Mouse (Mus musculus) neural tube, embryonic 14.5 days (tissue): ENCODE measurements at regions not wholly inside any gene's neighbourhood (a gene's known extent, or its start where the extent isn't known, plus 50 kb on each side); places are given as distances from the start of the nearest gene placed in this dataset.

Experiments used
- ATAC-seq: fragments of 200-750 bp; cut with Nextera tagmentation; 2 replicates; pipeline ENCODE4 v1.8.0; 2017; ENCODE audit warnings: low read depth, mild to moderate bottlenecking, moderate TSS enrichment, moderate library complexity
- H3K27ac ChIP-seq: fragments of 300-500 bp; sonication (generic); 2 replicates; pipeline ENCODE4 v1.5.1; 2014; ENCODE audit warnings: low read depth, mild to moderate bottlenecking, control low read depth, low read length, moderate library complexity, mixed read lengths
- H3K27me3 ChIP-seq: fragments of 300-500 bp; sonication (generic); 2 replicates; pipeline ENCODE4 v1.6.1; 2014; ENCODE audit warnings: low read length; ENCODE audit not compliant: control insufficient read depth, insufficient read depth
- H3K36me3 ChIP-seq: fragments of 300-500 bp; sonication (generic); 2 replicates; pipeline ENCODE4 v1.6.1; 2014; ENCODE audit warnings: low read length, mixed read lengths; ENCODE audit not compliant: control insufficient read depth, insufficient read depth
- H3K4me1 ChIP-seq: fragments of 300-500 bp; sonication (generic); 2 replicates; pipeline ENCODE4 v1.6.1; 2014; ENCODE audit warnings: low read length; ENCODE audit not compliant: control insufficient read depth, insufficient read depth
- H3K4me2 ChIP-seq: fragments of 300-500 bp; sonication (generic); 2 replicates; pipeline ENCODE4 v1.6.1; 2014; ENCODE audit warnings: mild to moderate bottlenecking, low read depth, low read length, control low read depth
- H3K4me3 ChIP-seq: fragments of 300-500 bp; sonication (generic); 2 replicates; pipeline ENCODE4 v1.5.1; 2014; ENCODE audit warnings: low read depth, low read length, control low read depth, mixed read lengths
- H3K9ac ChIP-seq: fragments of 300-500 bp; sonication (generic); replicated peaks from 2 replicates; pipeline ENCODE4 v1.6.1; 2014; ENCODE audit warnings: low read depth, mild to moderate bottlenecking, control low read depth, low read length, mixed read lengths
- H3K9me3 ChIP-seq: fragments of 300-500 bp; sonication (generic); 2 replicates; pipeline ENCODE4 v1.6.1; 2016; ENCODE audit warnings: low read length; ENCODE audit not compliant: control insufficient read depth
- WGBS: fragments of 180-500 bp; shearing (Covaris S2); extraction: QIAGEN DNeasy Blood & Tissue Kit; methylation state at CpG from one replicate; pipeline ENCODE4 v1.1.7; 2014; 5-methylcytosine and 5-hydroxymethylcytosine counted together

GRCm38 (mm10) chr2:123409075-123409474 is 644.0 kb downstream of the Sqor start:
- Histone ChIP-seq H3K27ac (no peak overlapping the region), H3K27me3 (no peaks in the 10 kb centered on the region), H3K36me3 (no peaks in the 10 kb centered on the region)

DNA sequence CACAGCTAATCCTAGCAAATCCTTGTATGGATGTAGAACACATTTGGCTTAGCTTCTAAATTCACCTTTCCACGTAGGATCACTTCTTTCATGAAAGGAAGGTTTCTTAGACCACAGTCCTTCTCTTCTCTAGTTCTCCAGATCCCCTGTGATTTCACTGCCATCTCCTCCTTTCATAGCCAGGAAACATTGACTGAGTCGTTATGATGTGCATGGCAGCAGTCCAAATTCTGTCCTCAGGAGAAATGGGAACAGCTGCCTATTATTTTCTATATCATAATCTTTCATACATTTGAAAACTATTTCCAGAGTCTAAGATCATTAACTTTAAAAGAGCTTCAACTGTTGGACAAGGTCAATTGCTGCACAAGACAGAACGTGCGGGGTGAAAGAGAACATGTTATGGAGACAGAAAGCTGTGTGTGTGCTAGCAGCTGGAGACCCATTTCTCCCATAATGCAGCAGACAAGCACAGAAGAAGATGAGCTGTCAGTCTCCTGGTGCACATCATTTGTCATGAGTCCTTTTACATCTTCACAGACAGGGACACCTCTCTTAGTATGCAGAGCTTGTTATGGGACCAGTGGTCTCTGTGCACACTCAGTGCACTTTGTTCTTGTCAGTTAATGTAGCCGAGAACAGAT is 631.6 kb upstream of the Sema6d start:
- H3K27me3 ChIP-seq = no peaks in the 10 kb centered on the region
- H3K27ac ChIP-seq = no peak overlapping the region
- H3K4me2 ChIP-seq = no peak overlapping the region
- H3K9me3 ChIP-seq = no peaks in the 10 kb centered on the region
- H3K36me3 ChIP-seq = no peaks in the 10 kb centered on the region
- no peak overlapping the region for H3K9ac ChIP-seq
- no peak overlapping the region for H3K4me3 ChIP-seq
- ATAC-seq = peak; percentile 51; the same call in 1 of the 2 replicates
- no peaks in the 10 kb centered on the region for H3K4me1 ChIP-seq
- WGBS = 45% methylated on average over 5 of the region's 5 CpGs

More at GRCm38 (mm10) chr2:123409075-123409474, 644.0 kb downstream of the Sqor start:
- H3K4me2 ChIP-seq = no peak overlapping the region
- H3K4me1 ChIP-seq = no peaks in the 10 kb centered on the region
- H3K4me3 ChIP-seq = no peak overlapping the region
- H3K9me3 ChIP-seq = no peaks in the 10 kb centered on the region
- no peak overlapping the region for H3K9ac ChIP-seq
- no peak for ATAC-seq
- WGBS = 89% methylated on average over 3 of the region's 3 CpGs

DNA sequence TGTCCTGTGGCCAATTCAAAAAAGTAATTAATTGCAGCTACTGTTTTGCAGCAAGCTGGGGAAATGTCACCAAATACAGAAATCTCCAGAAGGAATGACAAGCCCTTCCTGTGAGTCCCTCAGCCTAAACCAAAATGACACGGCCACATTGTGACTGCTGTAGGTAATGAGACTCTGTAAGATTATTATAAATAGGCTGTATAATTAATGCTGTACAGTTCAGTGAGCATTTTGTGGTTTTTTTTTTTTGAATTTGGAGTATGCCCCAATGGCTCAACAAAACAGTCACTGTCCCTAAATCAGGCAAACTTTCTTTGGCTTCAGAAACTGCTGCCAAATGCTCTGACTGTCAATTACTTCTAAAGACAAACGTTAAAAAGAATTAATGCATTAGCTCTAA is 615.9 kb upstream of the Sema6d start:
- no peak overlapping the region for H3K9ac ChIP-seq
- no peaks in the 10 kb centered on the region for H3K36me3 ChIP-seq
- H3K4me3 ChIP-seq = no peak overlapping the region
- H3K4me1 ChIP-seq = no peaks in the 10 kb centered on the region
- no peaks in the 10 kb centered on the region for H3K27me3 ChIP-seq
- 44% methylated on average over 2 of the region's 2 CpGs for WGBS
- H3K27ac ChIP-seq = no peak overlapping the region
- H3K9me3 ChIP-seq = no peaks in the 10 kb centered on the region
- no peak for ATAC-seq
- H3K4me2 ChIP-seq = no peak overlapping the region

GRCm38 (mm10) chr2:123486681-123487080 is 603.1 kb upstream of the Sema6d start:
- no peak overlapping the region for H3K27ac ChIP-seq
- no peaks in the 10 kb centered on the region for H3K4me1 ChIP-seq
- no peak overlapping the region for H3K4me2 ChIP-seq
- no peak for ATAC-seq
- H3K27me3 ChIP-seq = no peaks in the 10 kb centered on the region
- H3K9ac ChIP-seq = no peak overlapping the region
- no peaks in the 10 kb centered on the region for H3K9me3 ChIP-seq
- H3K4me3 ChIP-seq = no peak overlapping the region
- H3K36me3 ChIP-seq = no peaks in the 10 kb centered on the region
- WGBS = 54% methylated on average over 1 of the region's 1 CpGs

DNA sequence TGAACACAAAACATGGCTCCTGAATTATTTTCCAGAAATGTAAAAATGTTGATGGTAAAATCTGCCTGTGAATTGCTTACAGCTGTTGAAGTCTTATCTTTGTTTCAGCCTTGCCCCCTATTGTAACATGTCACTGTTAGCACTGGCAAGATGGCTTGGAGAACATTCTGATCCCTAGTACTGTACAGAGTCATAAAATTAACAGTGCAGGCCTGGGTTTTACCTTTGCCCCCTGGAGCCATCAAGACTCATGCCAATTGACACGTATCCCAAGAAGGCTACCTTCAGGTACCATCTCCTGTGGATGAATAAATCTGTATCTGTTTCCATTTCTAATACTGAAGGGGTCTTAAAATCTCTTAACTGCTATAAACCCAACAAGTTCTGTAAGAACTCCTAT is 583.6 kb upstream of the Sema6d start:
- Histone ChIP-seq H3K36me3 (no peaks in the 10 kb centered on the region), H3K9ac (no peak overlapping the region), H3K27ac (no peak overlapping the region), H3K9me3 (no peaks in the 10 kb centered on the region), H3K4me2 (no peak overlapping the region), H3K4me1 (no peaks in the 10 kb centered on the region), H3K4me3 (no peak overlapping the region), H3K27me3 (no peaks in the 10 kb centered on the region)
- ATAC-seq = no peak
- WGBS = 80% methylated on average over 1 of the region's 1 CpGs

DNA sequence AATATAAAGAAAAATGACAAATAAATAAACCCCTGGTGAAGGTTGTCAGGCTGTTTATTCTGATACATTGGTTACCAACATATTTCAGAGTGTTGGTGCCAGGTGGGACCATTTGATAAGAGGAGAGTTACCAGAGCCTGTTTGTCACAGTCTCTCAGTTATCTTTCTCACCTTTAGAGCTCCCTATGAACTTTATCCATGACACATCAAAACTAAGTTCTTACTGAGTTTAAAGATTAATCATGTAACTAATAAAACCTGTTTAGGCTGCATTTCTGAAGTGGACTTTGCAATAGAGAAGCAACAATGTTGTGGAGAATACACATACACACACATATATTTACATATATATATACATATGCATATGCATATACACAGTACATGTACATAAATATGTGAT is 582.7 kb upstream of the Sema6d start:
- no peak for ATAC-seq
- H3K4me1 ChIP-seq = no peaks in the 10 kb centered on the region
- no peak overlapping the region for H3K4me3 ChIP-seq
- H3K27me3 ChIP-seq = no peaks in the 10 kb centered on the region
- H3K9ac ChIP-seq = no peak overlapping the region
- H3K9me3 ChIP-seq = no peaks in the 10 kb centered on the region
- H3K27ac ChIP-seq = no peak overlapping the region
- no peak overlapping the region for H3K4me2 ChIP-seq
- no peaks in the 10 kb centered on the region for H3K36me3 ChIP-seq

DNA sequence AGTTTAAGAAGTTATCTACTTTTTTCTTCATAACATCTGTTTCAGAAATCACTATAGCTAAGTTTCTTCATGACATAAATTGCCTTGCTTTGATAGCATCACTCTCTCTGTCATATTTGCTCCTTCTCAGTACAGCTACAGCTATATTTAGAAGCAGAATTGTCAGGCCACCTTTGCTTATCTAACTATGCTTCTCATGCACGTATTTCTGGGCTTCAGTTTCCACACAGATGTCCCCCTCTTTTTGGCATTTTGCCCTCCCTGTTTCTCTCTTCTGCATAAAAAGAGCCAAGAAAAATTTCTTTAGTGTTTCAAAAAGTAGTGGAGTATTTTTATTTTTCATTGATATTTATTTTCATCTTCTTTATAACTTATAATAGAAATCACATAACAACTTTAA is 560.9 kb upstream of the Sema6d start:
- Histone ChIP-seq H3K4me2 (no peak overlapping the region), H3K9ac (no peak overlapping the region), H3K4me1 (peaks cover 6% of the 10 kb centered on the region), H3K4me3 (no peak overlapping the region), H3K9me3 (no peaks in the 10 kb centered on the region), H3K36me3 (no peaks in the 10 kb centered on the region), H3K27ac (no peak overlapping the region), H3K27me3 (no peaks in the 10 kb centered on the region)
- ATAC-seq = no peak
- WGBS = 69% methylated on average over 1 of the region's 1 CpGs

DNA sequence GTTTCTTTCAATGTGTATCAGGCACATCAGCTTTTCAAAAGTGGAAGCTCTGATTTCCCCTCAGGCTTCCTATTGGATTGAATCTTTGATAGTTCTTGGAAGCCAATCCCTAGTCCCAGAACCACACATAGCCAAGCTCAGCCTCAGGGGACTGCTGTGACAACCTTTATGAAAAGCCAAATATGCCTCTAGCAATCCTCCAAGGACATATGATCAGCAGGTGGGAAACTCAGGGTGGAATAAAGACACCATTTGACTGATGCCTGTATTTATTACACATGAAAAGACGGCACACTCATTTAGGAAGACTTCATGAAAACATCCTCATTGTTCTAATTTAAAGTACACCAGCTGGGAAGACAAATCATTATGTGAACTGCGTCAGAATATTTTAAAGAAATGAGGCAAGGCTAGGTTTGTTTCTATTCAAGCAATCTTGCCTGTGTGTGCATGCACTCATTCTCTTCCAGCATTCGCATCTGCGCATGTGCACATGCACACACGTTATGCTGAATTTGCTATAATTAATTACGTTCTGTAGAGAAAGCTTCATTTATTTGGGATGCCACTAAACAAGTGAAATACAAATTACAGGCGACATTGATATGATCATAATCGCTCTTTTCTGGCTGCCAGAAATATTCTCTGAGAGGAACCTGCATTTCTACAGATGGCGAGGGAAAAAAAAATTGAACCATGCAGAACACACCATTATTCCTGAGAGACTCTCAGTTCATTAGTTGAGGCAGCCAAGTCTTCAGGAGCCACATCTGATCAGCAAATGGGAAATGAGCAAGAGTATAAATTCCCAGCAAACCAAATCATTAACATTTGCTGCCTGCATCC is 556.6 kb upstream of the Sema6d start:
- H3K4me1 ChIP-seq = peaks cover 9% of the 10 kb centered on the region
- H3K9ac ChIP-seq = no peak overlapping the region
- peak overlapping the region; percentile 26; the same call in 1 of the 2 replicates for H3K4me2 ChIP-seq
- H3K9me3 ChIP-seq = no peaks in the 10 kb centered on the region
- peak overlapping the region; percentile 76 for H3K27ac ChIP-seq
- no peaks in the 10 kb centered on the region for H3K27me3 ChIP-seq
- H3K36me3 ChIP-seq = no peaks in the 10 kb centered on the region
- peak; percentile 85 for ATAC-seq
- 35% methylated on average over 9 of the region's 9 CpGs for WGBS
- peak overlapping the region; percentile 6; the same call in 1 of the 2 replicates for H3K4me3 ChIP-seq

- H3K4me2 ChIP-seq = no peak overlapping the region
- H3K4me3 ChIP-seq = no peak overlapping the region
- no peak overlapping the region for H3K9ac ChIP-seq
- WGBS = 81% methylated on average over 1 of the region's 1 CpGs
- ATAC-seq = no peak
- H3K36me3 ChIP-seq = no peaks in the 10 kb centered on the region
- no peak overlapping the region for H3K27ac ChIP-seq
- H3K27me3 ChIP-seq = no peaks in the 10 kb centered on the region
- no peaks in the 10 kb centered on the region for H3K9me3 ChIP-seq
- no peaks in the 10 kb centered on the region for H3K4me1 ChIP-seq
Measured at GRCm38 (mm10) chr2:123551249-123551850, 538.4 kb upstream of the Sema6d start.
